Mouse (Mus musculus) forebrain, embryonic 12.5 days (tissue): ENCODE data around the gene Stk38l. TPM values are rescaled to one million over a fixed set of nuclear protein-coding genes. Genes with fewer than 3 reads are reported as not detected.
"Not testable (repeated sequence)": the region's sequence is repeated elsewhere in the genome, so short reads cannot be mapped to it uniquely, and the experiment has no call there.

Source experiments
- ATAC-seq: fragments of 200-750 bp; cut with Nextera tagmentation; 2 replicates; pipeline ENCODE4 v1.8.0; 2017; ENCODE audit warnings: moderate TSS enrichment; ENCODE audit not compliant: low FRiP score
- H3K27ac ChIP-seq: fragments of 300-500 bp; sonication (generic); 2 replicates; pipeline ENCODE4 v1.5.1; 2016; ENCODE audit warnings: mild to moderate bottlenecking
- H3K27me3 ChIP-seq: fragments of 300-500 bp; sonication (generic); 2 replicates; pipeline ENCODE4 v1.6.1; 2016; ENCODE audit warnings: mild to moderate bottlenecking
- H3K36me3 ChIP-seq: fragments of 300-500 bp; sonication (generic); replicated peaks from 2 replicates; pipeline ENCODE4 v1.6.1; 2016; ENCODE audit warnings: mild to moderate bottlenecking
- H3K4me1 ChIP-seq: fragments of 300-500 bp; sonication (generic); 2 replicates; pipeline ENCODE4 v1.6.1; 2016
- H3K4me2 ChIP-seq: fragments of 300-500 bp; sonication (generic); 2 replicates; pipeline ENCODE4 v1.6.1; 2016; ENCODE audit warnings: mild to moderate bottlenecking, moderate library complexity
- H3K4me3 ChIP-seq: fragments of 300-500 bp; sonication (generic); replicated peaks from 2 replicates; pipeline ENCODE4 v1.5.1; 2016; ENCODE audit warnings: mild to moderate bottlenecking
- H3K9ac ChIP-seq: fragments of 300-500 bp; sonication (generic); 2 replicates; pipeline ENCODE4 v1.6.1; 2016; ENCODE audit warnings: mild to moderate bottlenecking
- H3K9me3 ChIP-seq: fragments of 300-500 bp; sonication (generic); 2 replicates; pipeline ENCODE4 v1.6.1; 2016
- WGBS: fragments of 180-500 bp; shearing (Covaris S2); methylation state at CpG from one replicate; pipeline ENCODE4 v1.1.7; 2016; 5-methylcytosine and 5-hydroxymethylcytosine counted together
- polyA plus RNA-seq: library from polyadenylated mRNA; unstranded; fragments of >200 nt; fragmentation: Nextera tagmentation; extraction: Ambion mirVana; gene quantifications from 2 replicates; pipeline ENCODE4 v1.2.1, GENCODE M21; 2016

Gene Stk38l
- polyA plus RNA-seq, 1 experiment from 2014 or later, result 17.6 TPM

GRCm38 (mm10) chr6:146760022-146760421, 35.2 kb downstream of the Stk38l start:
- 0 out of 2 replicates have a peak, but pooled peaks cover 5% of the 10 kb centered on the region for H3K4me1 ChIP-seq
- H3K27ac ChIP-seq, result no peak overlapping the region
- no peak overlapping the region for H3K4me3 ChIP-seq
- H3K9ac ChIP-seq, result no peak overlapping the region
- no peak for ATAC-seq
- H3K36me3 ChIP-seq, result 0 out of 2 replicates have a peak, but pooled peaks cover 5% of the 10 kb centered on the region
- no peaks in the 10 kb centered on the region for H3K27me3 ChIP-seq
- no peak overlapping the region for H3K4me2 ChIP-seq
- 98% methylated on average over 2 of the region's 2 CpGs for WGBS
- no peaks in the 10 kb centered on the region for H3K9me3 ChIP-seq

- no peak overlapping the region for H3K9ac ChIP-seq
These were observed 35.9 kb downstream of the Stk38l start for GRCm38 (mm10) chr6:146760736-146761135.

GRCm38 (mm10) chr6:146762264-146762898, 37.6 kb downstream of the Stk38l start:
- no peaks in the 10 kb centered on the region for H3K4me1 ChIP-seq
- 61% methylated on average over 5 of the region's 5 CpGs for WGBS
- no peak for ATAC-seq

More at GRCm38 (mm10) chr6:146760736-146761135, 35.9 kb downstream of the Stk38l start:
- no peak overlapping the region for H3K4me3 ChIP-seq
- no peak overlapping the region for H3K27ac ChIP-seq
- H3K4me1 ChIP-seq, result 0 out of 2 replicates have a peak, but pooled peaks cover 5% of the 10 kb centered on the region
- no peaks in the 10 kb centered on the region for H3K9me3 ChIP-seq
- no peaks in the 10 kb centered on the region for H3K27me3 ChIP-seq
- no peak overlapping the region for H3K4me2 ChIP-seq
- ATAC-seq, result no peak
- 74% methylated on average over 4 of the region's 4 CpGs for WGBS
- H3K36me3 ChIP-seq, result 0 out of 2 replicates have a peak, but pooled peaks cover 5% of the 10 kb centered on the region

GRCm38 (mm10) chr6:146764593-146764992, 39.8 kb downstream of the Stk38l start:
- no peak overlapping the region for H3K4me3 ChIP-seq
- H3K36me3 ChIP-seq, result peaks cover 30% of the 10 kb centered on the region
- ATAC-seq, result no peak
- H3K4me1 ChIP-seq, result no peaks in the 10 kb centered on the region
- H3K27ac ChIP-seq, result no peak overlapping the region
- no peak overlapping the region for H3K9ac ChIP-seq
- 68% methylated on average over 2 of the region's 2 CpGs for WGBS
- H3K4me2 ChIP-seq, result no peak overlapping the region
- H3K27me3 ChIP-seq, result no peaks in the 10 kb centered on the region
- H3K9me3 ChIP-seq, result no peaks in the 10 kb centered on the region

More at GRCm38 (mm10) chr6:146762264-146762898, 37.6 kb downstream of the Stk38l start:
- no peak overlapping the region for H3K9ac ChIP-seq
- no peaks in the 10 kb centered on the region for H3K9me3 ChIP-seq
- H3K27me3 ChIP-seq, result no peaks in the 10 kb centered on the region
- no peak overlapping the region for H3K4me3 ChIP-seq
- no peak overlapping the region for H3K27ac ChIP-seq
- H3K36me3 ChIP-seq, result peaks cover 12% of the 10 kb centered on the region
- no peak overlapping the region for H3K4me2 ChIP-seq

- H3K9me3 ChIP-seq, result no peaks in the 10 kb centered on the region
- no peak for ATAC-seq
- WGBS, result 86% methylated on average over 4 of the region's 4 CpGs
These were observed 40.5 kb downstream of the Stk38l start for GRCm38 (mm10) chr6:146765270-146765669.

GRCm38 (mm10) chr6:146768813-146769404, 44.1 kb downstream of the Stk38l start:
- Histone ChIP-seq H3K27ac (no peak overlapping the region), H3K4me1 (no peaks in the 10 kb centered on the region), H3K9me3 (no peaks in the 10 kb centered on the region), H3K4me2 (no peak overlapping the region), H3K4me3 (no peak overlapping the region), H3K27me3 (no peaks in the 10 kb centered on the region), H3K9ac (no peak overlapping the region), H3K36me3 (peaks cover 48% of the 10 kb centered on the region)
- ATAC-seq, result no peak
- 89% methylated on average over 10 of the region's 10 CpGs for WGBS

More at GRCm38 (mm10) chr6:146765270-146765669, 40.5 kb downstream of the Stk38l start:
- Histone ChIP-seq H3K9ac (no peak overlapping the region), H3K27ac (no peak overlapping the region), H3K27me3 (no peaks in the 10 kb centered on the region), H3K4me1 (no peaks in the 10 kb centered on the region), H3K4me2 (no peak overlapping the region), H3K36me3 (peaks cover 32% of the 10 kb centered on the region), H3K4me3 (no peak overlapping the region)

- no peak overlapping the region for H3K27ac ChIP-seq
- WGBS, result 81% methylated on average over 6 of the region's 6 CpGs
- no peak overlapping the region for H3K4me2 ChIP-seq
- H3K4me3 ChIP-seq, result no peak overlapping the region
- H3K9me3 ChIP-seq, result no peaks in the 10 kb centered on the region
- no peaks in the 10 kb centered on the region for H3K27me3 ChIP-seq
- peaks cover 57% of the 10 kb centered on the region for H3K36me3 ChIP-seq
- H3K4me1 ChIP-seq, result no peaks in the 10 kb centered on the region
- ATAC-seq, result no peak
- no peak overlapping the region for H3K9ac ChIP-seq
These were observed 45.4 kb downstream of the Stk38l start for GRCm38 (mm10) chr6:146770005-146770745.

GRCm38 (mm10) chr6:146770808-146771207, 46.0 kb downstream of the Stk38l start:
- Histone ChIP-seq H3K36me3 (peaks cover 60% of the 10 kb centered on the region), H3K27me3 (no peaks in the 10 kb centered on the region), H3K4me1 (no peaks in the 10 kb centered on the region), H3K9me3 (no peaks in the 10 kb centered on the region), H3K4me3 (no peak overlapping the region), H3K9ac (no peak overlapping the region), H3K4me2 (no peak overlapping the region), H3K27ac (no peak overlapping the region)
- ATAC-seq, result no peak
- 86% methylated on average over 5 of the region's 5 CpGs for WGBS

- peaks cover 32% of the 10 kb centered on the region for H3K36me3 ChIP-seq
- 81% methylated on average over 8 of the region's 8 CpGs for WGBS
These were observed 51.1 kb downstream of the Stk38l start for GRCm38 (mm10) chr6:146775864-146776263.

GRCm38 (mm10) chr6:146776610-146777389, 52.0 kb downstream of the Stk38l start:
- Histone ChIP-seq H3K27me3 (no peaks in the 10 kb centered on the region), H3K4me1 (peaks cover 3% of the 10 kb centered on the region; the same call in 1 of the 2 replicates), H3K9me3 (no peaks in the 10 kb centered on the region), H3K27ac (no peak overlapping the region), H3K36me3 (peaks cover 27% of the 10 kb centered on the region), H3K9ac (no peak overlapping the region), H3K4me3 (no peak overlapping the region), H3K4me2 (no peak overlapping the region)
- WGBS, result 14% methylated on average over 2 of the region's 2 CpGs
- no peak for ATAC-seq

More at GRCm38 (mm10) chr6:146775864-146776263, 51.1 kb downstream of the Stk38l start:
- ATAC-seq, H3K27me3 ChIP-seq, H3K4me2 ChIP-seq, H3K27ac ChIP-seq, H3K9ac ChIP-seq, H3K9me3 ChIP-seq, H3K4me3 ChIP-seq, H3K4me1 ChIP-seq: not testable (repeated sequence)

GRCm38 (mm10) chr6:146778055-146778454, 53.3 kb downstream of the Stk38l start:
- Histone ChIP-seq H3K9me3 (no peaks in the 10 kb centered on the region), H3K36me3 (peaks cover 22% of the 10 kb centered on the region), H3K4me1 (peaks cover 3% of the 10 kb centered on the region; the same call in 1 of the 2 replicates), H3K27me3 (no peaks in the 10 kb centered on the region), H3K4me2 (no peak overlapping the region), H3K9ac (no peak overlapping the region), H3K27ac (no peak overlapping the region), H3K4me3 (no peak overlapping the region)
- no peak for ATAC-seq
- WGBS, result 98% methylated on average over 3 of the region's 3 CpGs

GRCm38 (mm10) chr6:146781566-146781965, 56.8 kb downstream of the Stk38l start:
- Histone ChIP-seq H3K4me3 (no peak overlapping the region), H3K4me2 (no peak overlapping the region), H3K36me3 (0 out of 2 replicates have a peak, but pooled peaks cover under 1% of the 10 kb centered on the region), H3K9me3 (no peaks in the 10 kb centered on the region), H3K27ac (no peak overlapping the region), H3K27me3 (no peaks in the 10 kb centered on the region), H3K4me1 (peaks cover under 1% of the 10 kb centered on the region; the same call in 1 of the 2 replicates), H3K9ac (no peak overlapping the region)
- no peak for ATAC-seq
- WGBS, result 92% methylated on average over 3 of the region's 3 CpGs
